Mouse (Mus musculus) hindbrain, embryonic 12.5 days (tissue): Measurements from ENCODE around the gene Fam167b. TPM values are rescaled to one million over a fixed set of nuclear protein-coding genes. Genes with fewer than 3 reads are reported as not detected.
A peak's percentile ranks its signal among the peaks of the same experiment; 100 is the strongest.

Experiments used
- ATAC-seq: fragments of 200-750 bp; cut with Nextera tagmentation; 2 replicates; pipeline ENCODE4 v1.8.0; 2017; ENCODE audit warnings: moderate TSS enrichment; ENCODE audit not compliant: low FRiP score
- H3K27ac ChIP-seq: fragments of 300-500 bp; sonication (generic); 2 replicates; pipeline ENCODE4 v1.5.1; 2016; ENCODE audit warnings: mild to moderate bottlenecking
- H3K27me3 ChIP-seq: fragments of 300-500 bp; sonication (generic); 2 replicates; pipeline ENCODE4 v1.6.1; 2016; ENCODE audit warnings: mild to moderate bottlenecking
- H3K36me3 ChIP-seq: fragments of 300-500 bp; sonication (generic); 2 replicates; pipeline ENCODE4 v1.6.1; 2016; ENCODE audit warnings: mild to moderate bottlenecking
- H3K4me1 ChIP-seq: fragments of 300-500 bp; sonication (generic); 2 replicates; pipeline ENCODE4 v1.6.1; 2016
- H3K4me2 ChIP-seq: fragments of 300-500 bp; sonication (generic); replicated peaks from 2 replicates; pipeline ENCODE4 v1.6.1; 2016; ENCODE audit warnings: mild to moderate bottlenecking
- H3K4me3 ChIP-seq: fragments of 300-500 bp; sonication (generic); 2 replicates; pipeline ENCODE4 v1.5.1; 2016; ENCODE audit warnings: mild to moderate bottlenecking
- H3K9ac ChIP-seq: fragments of 300-500 bp; sonication (generic); 2 replicates; pipeline ENCODE4 v1.6.1; 2016; ENCODE audit warnings: mild to moderate bottlenecking, moderate library complexity
- H3K9me3 ChIP-seq: fragments of 300-500 bp; sonication (generic); replicated peaks from 2 replicates; pipeline ENCODE4 v1.6.1; 2016; ENCODE audit warnings: mild to moderate bottlenecking
- WGBS: fragments of 180-500 bp; shearing (Covaris S2); methylation state at CpG from one replicate; pipeline ENCODE4 v1.1.7; 2016; 5-methylcytosine and 5-hydroxymethylcytosine counted together
- polyA plus RNA-seq: library from polyadenylated mRNA; unstranded; fragments of >200 nt; fragmentation: Nextera tagmentation; extraction: Ambion mirVana; gene quantifications from 2 replicates; pipeline ENCODE4 v1.2.1, GENCODE M21; 2016

Fam167b gene
- 1.7 and 2.5 TPM in 2 replicates for polyA plus RNA-seq

GRCm38 (mm10) chr4:129578466-129578865, at the start of gene Fam167b:
Fam167b (minus strand) TSS chr4:129578549.
- no peak within 1 kb of the TSS for H3K9ac ChIP-seq
- peaks cover 8% of the 10 kb centered on the region; the same call in 1 of the 2 replicates for H3K4me1 ChIP-seq
- no peaks in the 10 kb centered on the region for H3K36me3 ChIP-seq
- H3K4me2 ChIP-seq, result no peak within 1 kb of the TSS
- no peak within 1 kb of the TSS for H3K4me3 ChIP-seq
- no peaks in the 10 kb centered on the region for H3K9me3 ChIP-seq
- ATAC-seq, result no peak
- no peak within 1 kb of the TSS for H3K27ac ChIP-seq
- H3K27me3 ChIP-seq, result no peaks in the 10 kb centered on the region; the same call in 1 of the 2 replicates
- 86% methylated on average over 5 of the region's 5 CpGs for WGBS

GRCm38 (mm10) chr4:129626035-129626434, 47.7 kb upstream of the Fam167b start:
- no peaks in the 10 kb centered on the region for H3K27me3 ChIP-seq
- H3K27ac ChIP-seq, result no peak overlapping the region
- no peak overlapping the region for H3K4me2 ChIP-seq
- H3K4me3 ChIP-seq, result no peak overlapping the region
- ATAC-seq, result no peak
- peaks cover 31% of the 10 kb centered on the region for H3K4me1 ChIP-seq
- no peak overlapping the region for H3K9ac ChIP-seq
- WGBS, result 79% methylated on average over 6 of the region's 6 CpGs
- H3K36me3 ChIP-seq, result peaks cover 47% of the 10 kb centered on the region
- H3K9me3 ChIP-seq, result no peaks in the 10 kb centered on the region

DNA sequence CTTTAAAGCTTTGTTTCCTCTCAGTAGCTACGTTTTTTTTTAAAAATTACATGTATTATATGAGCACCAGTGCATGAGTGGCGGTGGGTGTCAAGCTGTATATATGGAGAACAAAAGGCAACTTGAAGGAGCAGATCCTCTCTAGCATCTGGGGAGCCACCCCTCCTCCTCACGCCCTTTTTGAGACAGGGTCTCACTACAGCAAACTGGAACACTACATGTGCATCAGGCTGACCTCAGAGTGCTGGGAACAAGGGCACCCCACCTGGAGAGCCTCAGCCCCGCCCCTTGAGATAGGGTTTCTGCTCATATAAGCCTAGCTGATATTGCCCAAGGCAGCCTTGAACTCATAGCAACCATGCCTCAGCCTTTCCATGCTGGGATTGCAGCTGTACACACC, 47.1 kb upstream of the Fam167b start:
- Histone ChIP-seq H3K4me2 (peak overlapping the region; percentile 69), H3K9ac (peak overlapping the region; percentile 80), H3K4me3 (no peak overlapping the region), H3K36me3 (peaks cover 42% of the 10 kb centered on the region), H3K27ac (peak overlapping the region; percentile 94), H3K4me1 (peaks cover 31% of the 10 kb centered on the region), H3K27me3 (no peaks in the 10 kb centered on the region), H3K9me3 (no peaks in the 10 kb centered on the region)
- ATAC-seq, result no peak
- WGBS, result 50% methylated on average over 4 of the region's 4 CpGs

DNA sequence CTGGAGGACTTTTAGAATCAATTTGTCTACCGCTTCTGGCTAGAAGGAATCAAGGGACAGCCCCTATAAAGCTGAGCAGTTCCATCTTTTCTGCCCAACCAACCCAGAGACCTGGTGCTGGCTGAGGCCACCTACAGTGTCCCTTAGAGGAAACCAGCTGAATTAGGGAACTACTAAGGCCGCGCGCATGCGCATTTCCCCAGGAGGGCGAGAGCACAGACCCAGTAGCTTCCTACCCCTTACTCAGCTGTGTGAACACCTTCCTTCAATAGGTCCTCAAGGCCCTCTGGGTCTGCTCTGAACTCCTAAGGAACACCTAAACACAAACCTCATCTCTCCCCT, 46.7 kb upstream of the Fam167b start:
- Histone ChIP-seq H3K36me3 (peaks cover 37% of the 10 kb centered on the region), H3K9me3 (no peaks in the 10 kb centered on the region), H3K27ac (peak overlapping the region; percentile 94), H3K4me1 (peaks cover 31% of the 10 kb centered on the region), H3K4me3 (peak overlapping the region; percentile 59), H3K9ac (peak overlapping the region; percentile 80), H3K4me2 (peak overlapping the region; percentile 69), H3K27me3 (no peaks in the 10 kb centered on the region)
- 2% methylated on average over 6 of the region's 6 CpGs for whole genome bisulfite sequencing
- peak; percentile 23 for ATAC-seq

DNA sequence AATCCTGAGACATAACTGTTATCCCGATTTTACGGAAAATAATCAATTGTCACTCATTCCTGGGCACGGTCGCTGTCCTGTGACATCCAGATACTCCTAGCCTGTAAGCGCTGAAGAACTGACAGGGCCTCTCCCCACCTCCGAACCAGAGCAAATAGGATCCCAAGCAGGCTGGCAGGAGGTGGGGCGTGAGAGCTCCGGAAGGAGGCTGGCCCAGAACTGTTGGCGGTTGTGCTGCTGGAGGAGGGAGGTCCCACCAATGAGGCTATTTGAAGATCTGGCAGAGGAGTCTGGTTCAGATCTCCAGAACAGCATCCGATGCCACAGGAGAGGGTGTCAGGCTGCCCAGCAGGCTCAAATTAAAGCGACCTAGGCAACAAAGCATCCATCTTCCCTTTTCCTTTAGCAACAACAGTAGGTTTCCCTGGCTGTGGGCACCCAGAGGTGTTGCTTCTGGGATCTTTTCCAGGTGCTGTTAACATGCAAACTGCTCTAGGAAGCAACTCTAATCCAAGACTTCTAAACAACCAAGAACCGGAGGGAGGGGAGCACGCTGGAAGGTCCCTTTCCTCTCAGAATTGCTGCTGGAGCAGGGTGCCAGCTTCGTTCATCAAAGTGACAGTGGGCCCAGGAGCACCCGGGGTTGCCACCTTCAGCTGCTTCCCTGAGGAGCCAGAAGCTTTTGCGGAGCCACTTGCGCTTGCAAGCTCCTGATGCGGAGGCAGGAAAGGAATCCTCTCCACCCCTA, 46.1 kb upstream of the Fam167b start:
- ATAC-seq, result peak; percentile 89
- Histone ChIP-seq H3K4me2 (peak overlapping the region; percentile 69), H3K27me3 (no peaks in the 10 kb centered on the region), H3K36me3 (peaks cover 32% of the 10 kb centered on the region), H3K27ac (peak overlapping the region; percentile 94), H3K4me3 (peak overlapping the region; percentile 59), H3K9ac (peak overlapping the region; percentile 80), H3K4me1 (peaks cover 31% of the 10 kb centered on the region), H3K9me3 (no peaks in the 10 kb centered on the region)
- under 1% methylated on average over 18 of the region's 18 CpGs for WGBS

- 0% methylated on average over 10 of the region's 10 CpGs for WGBS
- Histone ChIP-seq H3K4me2 (peak within 1 kb of the TSS; percentile 69), H3K27ac (peak within 1 kb of the TSS; percentile 94), H3K36me3 (peaks cover 24% of the 10 kb centered on the region), H3K4me1 (peaks cover 33% of the 10 kb centered on the region), H3K4me3 (peak within 1 kb of the TSS; percentile 59), H3K9me3 (no peaks in the 10 kb centered on the region), H3K9ac (peak within 1 kb of the TSS; percentile 80), H3K27me3 (no peaks in the 10 kb centered on the region)
- ATAC-seq, result peak; percentile 47
These were observed 45.3 kb upstream of the Fam167b start, which contains the start of gene Ccdc28b for GRCm38 (mm10) chr4:129623681-129624091. Ccdc28b (minus strand) TSS chr4:129623947.

DNA sequence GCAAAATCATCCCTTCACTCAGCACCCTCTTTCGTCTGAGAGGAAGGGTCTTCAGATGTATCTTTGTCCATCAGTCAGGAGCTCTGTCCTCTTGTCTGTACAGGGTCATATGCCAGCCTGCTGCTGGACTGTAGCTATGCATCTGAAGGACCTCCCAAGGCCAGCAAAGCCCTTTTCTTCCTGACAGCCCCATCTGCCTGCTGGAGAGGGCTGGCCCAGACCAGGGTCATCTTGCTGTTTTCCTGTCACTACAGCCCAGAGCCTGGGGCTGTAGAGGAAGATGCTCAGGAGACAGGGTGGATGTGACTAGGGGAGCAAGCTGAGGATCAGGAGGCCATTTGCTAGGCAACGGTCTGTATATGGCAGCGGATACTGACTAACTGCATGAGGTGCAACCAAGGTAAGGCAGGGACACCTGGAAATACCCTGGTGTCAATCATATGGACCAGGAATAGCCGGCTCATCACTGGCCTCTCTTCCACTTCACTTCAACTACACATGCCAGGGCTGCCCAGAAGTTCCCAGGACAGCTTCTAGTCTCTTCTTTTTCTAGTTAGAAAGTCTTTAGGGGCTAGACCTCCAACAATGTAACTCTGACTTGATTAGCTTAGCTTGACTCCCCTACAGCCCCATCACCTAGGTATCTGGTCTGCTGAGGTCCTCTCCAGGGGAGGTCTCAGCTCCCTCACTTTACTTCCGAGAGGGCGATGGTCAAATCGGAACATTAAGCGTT, 44.6 kb upstream of the Fam167b start:
- 23% methylated on average over 8 of the region's 8 CpGs for WGBS
- Histone ChIP-seq H3K36me3 (peaks cover 17% of the 10 kb centered on the region), H3K27me3 (no peaks in the 10 kb centered on the region), H3K9me3 (no peaks in the 10 kb centered on the region), H3K9ac (peak overlapping the region; percentile 80), H3K4me2 (peak overlapping the region; percentile 69), H3K4me3 (peak overlapping the region; percentile 59), H3K27ac (peak overlapping the region; percentile 94), H3K4me1 (peaks cover 38% of the 10 kb centered on the region)
- ATAC-seq, result no peak

GRCm38 (mm10) chr4:129622120-129622802, 43.9 kb upstream of the Fam167b start:
- peak overlapping the region; percentile 80 for H3K9ac ChIP-seq
- ATAC-seq, result no peak
- H3K4me2 ChIP-seq, result peak overlapping the region; percentile 69
- H3K36me3 ChIP-seq, result peaks cover 11% of the 10 kb centered on the region
- WGBS, result 78% methylated on average over 11 of the region's 11 CpGs
- no peak overlapping the region for H3K27ac ChIP-seq
- H3K4me1 ChIP-seq, result peaks cover 42% of the 10 kb centered on the region
- H3K27me3 ChIP-seq, result no peaks in the 10 kb centered on the region
- peak overlapping the region; percentile 59 for H3K4me3 ChIP-seq
- no peaks in the 10 kb centered on the region for H3K9me3 ChIP-seq

- Histone ChIP-seq H3K4me1 (peaks cover 42% of the 10 kb centered on the region), H3K4me3 (no peak overlapping the region)
These were observed 43.0 kb upstream of the Fam167b start for GRCm38 (mm10) chr4:129621283-129621841.

GRCm38 (mm10) chr4:129620419-129621282, 42.3 kb upstream of the Fam167b start:
- no peak overlapping the region for H3K4me2 ChIP-seq
- ATAC-seq, result no peak
- H3K9ac ChIP-seq, result no peak overlapping the region
- H3K9me3 ChIP-seq, result no peaks in the 10 kb centered on the region
- WGBS, result 89% methylated on average over 11 of the region's 11 CpGs
- peaks cover 17% of the 10 kb centered on the region for H3K36me3 ChIP-seq
- no peak overlapping the region for H3K27ac ChIP-seq
- no peaks in the 10 kb centered on the region for H3K27me3 ChIP-seq
- H3K4me1 ChIP-seq, result peaks cover 41% of the 10 kb centered on the region
- no peak overlapping the region for H3K4me3 ChIP-seq

More at GRCm38 (mm10) chr4:129621283-129621841, 43.0 kb upstream of the Fam167b start:
- Histone ChIP-seq H3K27me3 (no peaks in the 10 kb centered on the region), H3K9me3 (no peaks in the 10 kb centered on the region), H3K9ac (peak overlapping the region; percentile 35; the same call in 1 of the 2 replicates), H3K27ac (no peak overlapping the region), H3K36me3 (peaks cover 11% of the 10 kb centered on the region), H3K4me2 (no peak overlapping the region)
- WGBS, result 86% methylated on average over 8 of the region's 8 CpGs
- ATAC-seq, result no peak
